Mouse (Mus musculus) midbrain, embryonic 13.5 days (tissue): ENCODE results near the gene Stab2. TPM values are rescaled to one million over a fixed set of nuclear protein-coding genes. Genes with fewer than 3 reads are reported as not detected.

Source experiments
- ATAC-seq: fragments of 200-750 bp; cut with Nextera tagmentation; 2 replicates; pipeline ENCODE4 v1.8.0; 2017; ENCODE audit warnings: mild to moderate bottlenecking, moderate TSS enrichment, moderate library complexity
- H3K27ac ChIP-seq: fragments of 300-500 bp; sonication (generic); 2 replicates; pipeline ENCODE4 v1.5.1; 2015; ENCODE audit warnings: inconsistent platforms, mild to moderate bottlenecking, moderate library complexity
- H3K27me3 ChIP-seq: fragments of 300-500 bp; sonication (generic); 2 replicates; pipeline ENCODE4 v1.6.1; 2015; ENCODE audit warnings: mild to moderate bottlenecking, inconsistent platforms
- H3K36me3 ChIP-seq: fragments of 300-500 bp; sonication (generic); 2 replicates; pipeline ENCODE4 v1.6.1; 2015; ENCODE audit warnings: mild to moderate bottlenecking, inconsistent platforms
- H3K4me1 ChIP-seq: fragments of 300-500 bp; sonication (generic); replicated peaks from 2 replicates; pipeline ENCODE4 v1.6.1; 2015; ENCODE audit warnings: inconsistent platforms
- H3K4me2 ChIP-seq: fragments of 300-500 bp; sonication (generic); replicated peaks from 2 replicates; pipeline ENCODE4 v1.6.1; 2015; ENCODE audit warnings: moderate library complexity, mild to moderate bottlenecking, inconsistent platforms
- H3K4me3 ChIP-seq: fragments of 300-500 bp; sonication (generic); replicated peaks from 2 replicates; pipeline ENCODE4 v1.5.1; 2015; ENCODE audit warnings: mild to moderate bottlenecking, inconsistent platforms
- H3K9ac ChIP-seq: fragments of 300-500 bp; sonication (generic); replicated peaks from 2 replicates; pipeline ENCODE4 v1.6.1; 2015; ENCODE audit warnings: mild to moderate bottlenecking, inconsistent platforms
- H3K9me3 ChIP-seq: fragments of 300-500 bp; sonication (generic); 2 replicates; pipeline ENCODE4 v1.6.1; 2016; ENCODE audit warnings: mild to moderate bottlenecking, inconsistent platforms
- WGBS: fragments of 180-500 bp; shearing (Covaris S2); methylation state at CpG from one replicate; pipeline ENCODE4 v1.1.7; 2015; 5-methylcytosine and 5-hydroxymethylcytosine counted together
- polyA plus RNA-seq: library from polyadenylated mRNA; unstranded; fragments of >200 nt; fragmentation: Nextera tagmentation; extraction: Ambion mirVana; gene quantifications from 2 replicates; pipeline ENCODE4 v1.2.1, GENCODE M21; 2015

Stab2 gene
- polyA plus RNA-seq, 1 experiment from 2014 or later = 0.04 TPM

DNA sequence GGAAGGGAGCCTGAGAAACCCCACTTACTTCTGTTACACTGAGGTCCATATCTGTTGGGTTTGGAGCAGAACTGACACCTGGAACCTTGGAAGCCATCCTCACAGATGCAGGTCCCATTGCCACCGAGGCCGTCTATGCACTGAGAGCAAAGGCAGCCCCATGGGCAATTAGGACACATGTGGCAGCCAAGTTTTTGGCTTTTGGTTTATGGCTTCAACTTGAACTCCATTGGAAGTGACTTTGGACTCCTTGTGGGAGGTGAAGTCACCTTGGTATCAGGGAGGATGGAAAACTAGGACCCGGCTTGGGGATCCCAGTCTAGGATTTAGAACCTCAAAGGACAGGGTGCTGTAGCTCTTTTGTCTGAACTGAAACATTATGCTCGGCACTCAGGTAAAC lies 67.2 kb downstream of the Stab2 start:
- 93% methylated on average over 4 of the region's 4 CpGs for WGBS
- ATAC-seq = no peak
- Histone ChIP-seq H3K9me3 (no peaks in the 10 kb centered on the region), H3K4me3 (no peak overlapping the region), H3K4me2 (no peak overlapping the region), H3K27ac (no peak overlapping the region), H3K36me3 (no peaks in the 10 kb centered on the region), H3K9ac (no peak overlapping the region), H3K27me3 (no peaks in the 10 kb centered on the region), H3K4me1 (no peaks in the 10 kb centered on the region)

DNA sequence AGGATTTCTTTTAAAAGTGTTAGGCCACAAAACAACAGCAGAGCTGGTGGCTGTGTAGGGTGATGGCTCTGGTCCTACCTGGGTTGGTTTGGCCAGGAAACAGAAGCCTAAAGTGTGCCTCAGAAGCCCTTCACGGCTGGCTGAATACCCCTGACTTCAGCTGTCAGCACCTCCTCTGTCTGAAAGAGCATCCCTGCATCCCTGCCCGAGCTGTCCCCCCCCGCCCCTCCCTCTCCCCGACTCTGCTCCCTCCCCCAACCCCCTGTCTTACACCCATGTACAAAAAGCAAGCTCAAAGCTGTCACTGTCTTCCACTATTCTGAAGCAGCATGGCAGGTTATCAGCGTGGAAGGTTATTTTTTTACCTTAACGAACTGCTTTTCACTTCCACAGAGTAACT lies 73.4 kb downstream of the Stab2 start:
- WGBS = 23% methylated on average over 5 of the region's 6 CpGs

DNA sequence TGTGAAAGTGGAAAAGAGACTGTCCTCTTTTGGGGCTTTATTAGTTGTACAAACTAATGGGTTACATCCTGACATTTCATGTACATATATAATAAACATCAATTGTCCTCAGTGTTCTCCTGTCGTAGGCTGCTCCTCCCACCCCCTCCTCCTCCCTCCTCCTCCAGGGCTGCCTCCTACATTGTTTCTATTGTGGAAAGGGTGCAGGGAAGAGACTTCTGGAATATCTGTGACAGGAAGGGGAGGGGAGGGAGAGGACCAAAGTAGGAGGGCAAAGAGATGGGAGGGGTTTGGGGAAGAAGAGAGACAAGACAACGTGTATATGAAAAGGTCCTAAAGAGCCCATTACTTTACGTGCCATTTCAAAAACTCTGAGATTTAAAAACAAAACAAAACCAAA lies 73.9 kb downstream of the Stab2 start:
- H3K9me3 ChIP-seq = no peaks in the 10 kb centered on the region
- 34% methylated on average over 3 of the region's 3 CpGs for WGBS
- no peak for ATAC-seq
- H3K4me3 ChIP-seq = no peak overlapping the region
- H3K9ac ChIP-seq = no peak overlapping the region
- peaks cover 6% of the 10 kb centered on the region for H3K4me1 ChIP-seq
- H3K27ac ChIP-seq = no peak overlapping the region
- no peak overlapping the region for H3K4me2 ChIP-seq
- H3K36me3 ChIP-seq = no peaks in the 10 kb centered on the region
- H3K27me3 ChIP-seq = no peaks in the 10 kb centered on the region

More for the DNA sequence above, 73.4 kb downstream of the Stab2 start:
- Histone ChIP-seq H3K4me3 (no peak overlapping the region), H3K9ac (no peak overlapping the region), H3K27me3 (no peaks in the 10 kb centered on the region), H3K4me2 (no peak overlapping the region), H3K27ac (no peak overlapping the region), H3K36me3 (no peaks in the 10 kb centered on the region), H3K4me1 (peaks cover 6% of the 10 kb centered on the region), H3K9me3 (no peaks in the 10 kb centered on the region)
- ATAC-seq = 0 out of 2 replicates have a peak, but pooled peaks have one; percentile 53

DNA sequence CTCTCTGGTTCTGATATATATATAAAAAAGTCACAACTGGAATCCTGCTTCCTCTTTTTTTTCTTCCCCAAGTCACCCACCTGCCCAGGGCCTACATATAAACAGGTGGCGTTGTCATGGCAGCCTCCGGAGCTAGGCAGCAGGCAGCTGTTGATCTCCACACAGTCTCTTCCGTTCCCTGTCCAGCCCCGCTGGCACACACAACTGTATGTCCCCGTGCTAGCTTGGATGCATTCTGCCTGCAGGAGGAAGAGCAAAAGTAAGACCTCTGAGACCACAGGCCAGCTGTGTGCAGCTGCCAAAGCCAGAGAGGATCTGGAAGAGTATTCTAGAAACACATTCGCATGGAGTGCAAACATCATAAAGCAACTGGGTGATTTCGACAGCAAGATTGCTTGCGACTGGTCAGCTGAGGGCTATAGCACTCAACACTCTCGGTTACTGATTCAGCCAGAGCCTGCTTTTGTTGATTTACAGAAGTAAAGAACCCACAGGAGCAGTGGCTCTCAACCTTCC lies 74.6 kb downstream of the Stab2 start:
- Histone ChIP-seq H3K4me3 (no peak overlapping the region), H3K9me3 (no peaks in the 10 kb centered on the region), H3K4me1 (peaks cover 6% of the 10 kb centered on the region), H3K9ac (no peak overlapping the region), H3K4me2 (no peak overlapping the region), H3K27ac (no peak overlapping the region), H3K27me3 (no peaks in the 10 kb centered on the region), H3K36me3 (no peaks in the 10 kb centered on the region)
- ATAC-seq = no peak
- WGBS = 81% methylated on average over 9 of the region's 9 CpGs

DNA sequence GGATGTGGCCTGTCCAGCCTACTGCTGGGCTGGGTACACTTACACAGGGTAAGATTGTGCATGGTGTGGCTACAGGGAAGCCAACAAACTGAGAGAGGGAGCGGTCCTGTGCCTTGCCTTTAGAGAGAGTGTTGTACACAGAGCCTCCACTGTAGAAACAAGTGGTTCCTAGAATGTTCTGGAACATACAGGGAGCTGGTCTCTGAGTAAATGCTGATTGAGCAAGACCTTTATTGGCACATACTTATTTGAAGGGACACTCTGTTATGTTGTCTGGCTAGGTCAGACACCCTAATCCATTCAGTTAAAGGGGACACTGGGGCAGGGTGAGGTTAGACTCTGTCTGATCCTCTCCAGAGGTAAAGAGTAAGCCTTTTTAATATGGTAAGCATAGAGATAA lies 84.2 kb downstream of the Stab2 start:
- no peaks in the 10 kb centered on the region for H3K4me1 ChIP-seq
- no peaks in the 10 kb centered on the region for H3K27me3 ChIP-seq
- H3K9ac ChIP-seq = no peak overlapping the region
- ATAC-seq = no peak
- H3K9me3 ChIP-seq = no peaks in the 10 kb centered on the region
- no peak overlapping the region for H3K4me2 ChIP-seq
- H3K27ac ChIP-seq = no peak overlapping the region
- H3K4me3 ChIP-seq = no peak overlapping the region
- 89% methylated on average over 1 of the region's 1 CpGs for WGBS
- H3K36me3 ChIP-seq = no peaks in the 10 kb centered on the region

DNA sequence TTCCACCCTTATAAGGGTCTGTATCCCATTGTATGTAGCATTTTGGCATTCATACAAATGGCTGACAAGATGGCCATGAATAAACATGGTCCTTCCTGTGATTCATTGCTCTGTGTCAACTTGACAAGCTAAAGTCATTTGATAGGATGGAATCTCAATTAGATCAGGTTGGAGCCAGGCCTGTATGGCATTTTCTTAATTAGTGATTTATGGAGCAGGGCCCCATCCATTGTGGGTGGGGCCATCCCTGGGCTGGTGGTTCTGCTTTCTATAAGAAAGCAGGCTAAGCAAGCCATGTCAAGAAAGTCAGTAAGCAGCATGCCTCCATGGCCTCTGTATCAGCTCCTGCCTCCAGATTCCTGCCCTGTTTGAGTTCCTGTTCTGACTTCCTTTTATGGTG lies 92.2 kb downstream of the Stab2 start:
- Histone ChIP-seq H3K27ac (no peak overlapping the region), H3K4me1 (no peaks in the 10 kb centered on the region), H3K9me3 (no peaks in the 10 kb centered on the region), H3K4me3 (no peak overlapping the region), H3K27me3 (no peaks in the 10 kb centered on the region), H3K9ac (no peak overlapping the region), H3K4me2 (no peak overlapping the region), H3K36me3 (no peaks in the 10 kb centered on the region)
- ATAC-seq = no peak

DNA sequence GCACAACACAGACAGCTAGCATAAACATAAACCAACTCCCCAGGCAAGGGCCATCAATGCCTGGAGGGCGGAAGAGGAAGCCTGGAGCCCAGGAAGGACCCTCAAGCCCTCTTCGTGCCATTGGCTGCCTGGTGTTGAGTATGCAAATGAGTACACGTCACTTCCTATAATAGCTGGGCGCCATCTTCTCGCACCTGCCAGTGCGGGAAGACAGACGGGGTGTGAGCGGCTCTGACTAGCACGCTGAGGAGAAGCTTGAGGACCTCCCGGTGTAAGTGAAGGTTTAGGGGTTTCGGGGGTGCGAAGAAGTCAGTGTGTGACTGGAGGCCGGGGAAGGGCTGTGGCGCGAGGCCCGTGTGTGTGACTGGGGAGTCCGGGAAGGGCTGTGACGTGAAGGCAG lies 99.3 kb downstream of the Stab2 start:
- ATAC-seq = no peak
- H3K4me2 ChIP-seq = no peak overlapping the region
- no peak overlapping the region for H3K27ac ChIP-seq
- H3K27me3 ChIP-seq = no peaks in the 10 kb centered on the region
- no peak overlapping the region for H3K9ac ChIP-seq
- 95% methylated on average over 18 of the region's 18 CpGs for WGBS
- H3K9me3 ChIP-seq = no peaks in the 10 kb centered on the region
- H3K4me1 ChIP-seq = no peaks in the 10 kb centered on the region
- no peak overlapping the region for H3K4me3 ChIP-seq
- H3K36me3 ChIP-seq = no peaks in the 10 kb centered on the region

DNA sequence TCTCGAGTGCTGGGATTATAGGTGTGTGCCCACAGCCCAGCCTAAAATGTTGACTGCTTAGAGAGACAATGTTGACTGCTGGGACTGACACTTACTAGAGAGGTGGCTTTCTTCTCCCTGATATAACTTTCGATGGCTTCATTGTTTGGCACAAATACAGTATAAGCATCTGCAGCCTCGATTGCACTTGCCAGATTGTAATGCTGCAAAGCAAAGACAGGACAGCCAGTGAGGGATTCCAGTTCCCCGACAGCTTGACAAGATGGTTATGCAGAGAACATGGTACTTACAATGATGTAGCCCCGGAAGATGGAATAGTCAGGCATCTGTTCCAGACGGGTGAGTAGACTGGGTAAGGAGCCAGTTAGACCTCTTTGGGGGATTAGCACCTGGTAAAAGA lies 100.8 kb downstream of the Stab2 start:
- H3K9me3 ChIP-seq = no peaks in the 10 kb centered on the region
- H3K36me3 ChIP-seq = no peaks in the 10 kb centered on the region
- H3K27ac ChIP-seq = no peak overlapping the region
- H3K27me3 ChIP-seq = no peaks in the 10 kb centered on the region
- H3K4me2 ChIP-seq = no peak overlapping the region
- no peak overlapping the region for H3K4me3 ChIP-seq
- 80% methylated on average over 6 of the region's 6 CpGs for WGBS
- no peaks in the 10 kb centered on the region for H3K4me1 ChIP-seq
- no peak overlapping the region for H3K9ac ChIP-seq
- no peak for ATAC-seq

DNA sequence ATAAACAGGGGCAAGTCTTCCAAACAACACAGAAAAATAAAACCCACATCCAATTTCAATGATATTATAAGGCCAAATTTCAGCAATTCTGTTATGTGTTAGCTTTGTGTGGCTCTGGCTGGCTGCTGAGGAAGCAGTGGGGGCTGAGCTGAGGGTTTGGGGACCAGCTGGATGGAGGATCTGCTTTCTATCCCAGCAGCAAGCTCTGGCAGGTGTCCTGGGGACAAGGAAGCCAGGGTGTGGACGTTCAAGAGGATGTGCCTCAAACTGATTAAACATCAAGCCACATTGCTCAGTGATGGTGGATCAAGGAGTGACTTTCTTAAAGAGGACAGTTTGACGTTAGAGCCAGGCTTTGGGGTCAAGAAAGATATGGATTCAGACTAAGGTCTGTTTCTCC lies 112.3 kb downstream of the Stab2 start:
- WGBS = 65% methylated on average over 2 of the region's 2 CpGs
- H3K4me2 ChIP-seq = no peak overlapping the region
- H3K27me3 ChIP-seq = no peaks in the 10 kb centered on the region
- no peak overlapping the region for H3K9ac ChIP-seq
- no peak overlapping the region for H3K27ac ChIP-seq
- no peaks in the 10 kb centered on the region for H3K4me1 ChIP-seq
- H3K36me3 ChIP-seq = no peaks in the 10 kb centered on the region
- no peak for ATAC-seq
- H3K9me3 ChIP-seq = no peaks in the 10 kb centered on the region
- H3K4me3 ChIP-seq = no peak overlapping the region

DNA sequence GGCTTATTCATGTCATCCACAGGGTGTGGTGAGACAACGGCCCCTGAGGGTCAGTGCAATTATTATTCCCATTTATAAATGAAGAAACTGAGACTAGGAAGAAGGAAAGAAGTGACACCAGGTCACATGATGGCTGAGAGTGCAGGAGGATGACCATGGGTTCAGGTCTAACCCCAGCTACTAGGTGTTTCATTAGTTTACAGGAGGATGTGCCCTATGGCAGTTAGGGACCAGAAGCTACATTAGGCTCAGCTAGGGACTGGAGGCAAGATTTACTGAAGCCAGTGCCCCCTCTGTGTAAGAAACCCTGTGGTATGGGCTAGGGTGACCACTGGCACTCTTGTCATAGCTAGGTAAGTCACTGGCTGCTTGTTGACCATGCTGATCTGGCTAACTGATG lies 116.8 kb downstream of the Stab2 start:
- H3K9me3 ChIP-seq = no peaks in the 10 kb centered on the region
- no peaks in the 10 kb centered on the region for H3K36me3 ChIP-seq
- H3K4me1 ChIP-seq = no peaks in the 10 kb centered on the region
- no peak for ATAC-seq
- no peak overlapping the region for H3K9ac ChIP-seq
- no peak overlapping the region for H3K4me3 ChIP-seq
- H3K4me2 ChIP-seq = no peak overlapping the region
- 83% methylated on average over 1 of the region's 1 CpGs for WGBS
- no peaks in the 10 kb centered on the region for H3K27me3 ChIP-seq
- H3K27ac ChIP-seq = no peak overlapping the region

DNA sequence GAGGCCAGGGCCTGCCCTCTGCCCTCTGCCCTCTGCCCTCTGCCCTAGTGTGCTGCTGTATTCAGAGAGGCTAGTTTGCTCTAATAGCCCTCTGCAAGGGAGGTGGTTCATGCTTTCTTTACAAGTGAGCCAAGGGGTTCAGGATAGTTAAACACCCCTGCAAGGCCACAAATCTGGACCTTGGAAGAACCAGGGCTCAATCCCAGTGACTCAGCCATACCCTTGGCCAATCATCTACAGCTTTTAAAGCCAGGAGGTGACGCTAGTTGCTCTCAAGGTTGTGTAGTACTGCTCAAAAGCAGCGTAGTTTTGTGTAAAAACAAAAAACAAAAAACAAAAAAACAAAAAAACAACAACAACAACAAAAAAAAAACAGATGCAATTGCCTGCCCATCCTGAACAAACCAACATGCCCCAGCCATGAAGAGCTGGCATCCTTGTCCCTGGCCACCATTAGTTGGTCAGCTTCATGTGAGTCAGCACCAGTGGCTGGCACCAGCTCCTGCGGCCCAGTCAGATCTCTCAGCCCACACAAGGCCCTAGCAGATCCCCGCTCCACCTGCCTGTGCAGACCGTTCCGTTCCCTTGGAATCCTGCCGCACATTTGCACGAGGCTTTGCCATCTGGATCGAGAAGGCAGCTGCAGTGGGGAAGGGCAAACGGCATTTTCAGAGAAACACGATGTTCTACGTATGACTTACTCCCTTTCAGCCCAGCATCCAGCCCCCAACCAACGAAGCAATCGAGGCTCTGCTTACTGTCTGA lies 117.5 kb downstream of the Stab2 start:
- Histone ChIP-seq H3K4me1 (no peaks in the 10 kb centered on the region), H3K4me3 (no peak overlapping the region), H3K36me3 (no peaks in the 10 kb centered on the region), H3K9ac (no peak overlapping the region), H3K4me2 (no peak overlapping the region), H3K27ac (no peak overlapping the region), H3K9me3 (no peaks in the 10 kb centered on the region), H3K27me3 (no peaks in the 10 kb centered on the region)
- ATAC-seq = no peak
- 91% methylated on average over 14 of the region's 14 CpGs for WGBS

DNA sequence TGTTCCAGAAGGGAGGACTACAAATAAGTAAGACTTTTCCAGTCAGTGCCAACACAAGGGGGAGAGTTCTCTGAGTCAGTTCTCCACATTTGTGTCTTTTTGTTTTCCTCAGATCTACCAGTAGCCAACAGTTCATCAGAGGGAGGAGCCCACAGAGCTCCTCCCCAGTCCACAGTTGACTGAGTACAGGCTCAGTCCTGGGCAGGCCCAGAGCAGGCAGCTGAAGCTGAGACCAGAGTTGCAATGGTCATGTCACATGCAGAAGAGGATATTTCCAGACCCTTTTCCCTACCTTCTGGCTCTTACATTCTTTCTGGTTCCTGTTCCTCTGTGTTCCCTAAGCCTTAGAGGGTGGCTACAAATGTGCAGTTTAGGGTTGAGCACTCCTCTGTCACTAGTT lies 118.4 kb downstream of the Stab2 start:
- ATAC-seq = no peak
- H3K4me3 ChIP-seq = no peak overlapping the region
- H3K4me1 ChIP-seq = no peaks in the 10 kb centered on the region
- H3K27ac ChIP-seq = no peak overlapping the region
- no peak overlapping the region for H3K9ac ChIP-seq
- no peaks in the 10 kb centered on the region for H3K27me3 ChIP-seq
- no peaks in the 10 kb centered on the region for H3K36me3 ChIP-seq
- no peaks in the 10 kb centered on the region for H3K9me3 ChIP-seq
- no peak overlapping the region for H3K4me2 ChIP-seq

DNA sequence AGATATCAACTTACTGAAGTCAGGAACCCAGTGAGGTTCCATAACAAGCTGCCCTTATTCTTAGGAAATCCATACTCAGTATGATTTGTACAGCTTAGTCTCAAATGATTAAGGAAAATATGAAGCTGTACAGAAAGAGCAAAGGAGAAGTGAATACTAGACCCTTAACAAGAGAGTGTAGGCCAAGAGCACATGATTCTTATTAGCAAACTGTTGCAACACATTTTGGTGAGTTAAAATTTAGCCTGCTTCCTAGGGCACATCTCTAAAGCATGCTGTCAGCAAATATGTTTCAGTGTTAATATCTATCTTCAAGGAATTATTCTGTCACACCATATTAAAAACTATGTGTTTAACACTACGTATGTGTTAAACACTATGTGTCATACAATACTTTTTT lies 121.4 kb downstream of the Stab2 start:
- WGBS = 100% methylated on average over 1 of the region's 1 CpGs
- Histone ChIP-seq H3K27ac (no peak overlapping the region), H3K9me3 (no peaks in the 10 kb centered on the region), H3K27me3 (no peaks in the 10 kb centered on the region), H3K4me2 (no peak overlapping the region), H3K4me1 (no peaks in the 10 kb centered on the region), H3K36me3 (no peaks in the 10 kb centered on the region), H3K9ac (no peak overlapping the region), H3K4me3 (no peak overlapping the region)
- no peak for ATAC-seq
